Comparison of ENCODE assay signal across 8 mouse cellular contexts in genomic region chr4:127168211-127168913, GRCm38 (mm10). TPM values are rescaled to one million over a fixed set of nuclear protein-coding genes. Genes with fewer than 3 reads are reported as not detected.
DNase-seq lines count a peak whose midpoint lies in the region; ATAC-seq and TF ChIP-seq lines count a peak whose summit lies in the region.

No protein-coding gene starts in this region.

- H3K27ac ChIP-seq in ES-Bruce4 (ENCODE audit: insufficient read depth, low read length): no peak overlapping the region
- H3K27ac ChIP-seq in heart, embryonic 13.5 days (replicated peaks): no peak overlapping the region
- no peak overlapping the region for H3K27ac ChIP-seq in kidney, postnatal 0 days
- no peak overlapping the region for H3K27ac ChIP-seq in lung, embryonic 15.5 days
- peak overlapping the region; percentile 99 for H3K27ac ChIP-seq in olfactory bulb, adult 2 months (ENCODE audit: insufficient read depth, low read depth, low read length)

- no peak for TF ChIP-seq CTCF in ES-Bruce4 (IDR thresholded peaks at IDR 0.05; ENCODE audit: low read depth, low read length)
- TF ChIP-seq CTCF in kidney, postnatal 0 days (IDR thresholded peaks at IDR 0.05; ENCODE audit: low read depth): no peak
- no peak for TF ChIP-seq CTCF in olfactory bulb, adult 2 months (IDR thresholded peaks at IDR 0.05; ENCODE audit: insufficient read depth, low read depth, low read length)

- H3K4me1 ChIP-seq in ES-Bruce4 (ENCODE audit: control insufficient read depth, insufficient read depth, low read length): no peaks in the 10 kb centered on the region
- H3K4me1 ChIP-seq in heart, embryonic 13.5 days: peaks cover 16% of the 10 kb centered on the region
- H3K4me1 ChIP-seq in kidney, postnatal 0 days (replicated peaks; ENCODE audit: insufficient read depth, low read length): peaks cover 11% of the 10 kb centered on the region
- peaks cover 17% of the 10 kb centered on the region; the same call in 1 of the 2 replicates for H3K4me1 ChIP-seq in lung, embryonic 15.5 days
- H3K4me1 ChIP-seq in olfactory bulb, adult 2 months (ENCODE audit: control insufficient read depth, insufficient read depth, low read length): peaks cover 20% of the 10 kb centered on the region

- no peaks in the 10 kb centered on the region for H3K36me3 ChIP-seq in ES-Bruce4 (ENCODE audit: control insufficient read depth, insufficient read depth, low read length, poor library complexity, severe bottlenecking)
- no peaks in the 10 kb centered on the region for H3K36me3 ChIP-seq in heart, embryonic 13.5 days
- H3K36me3 ChIP-seq in kidney, postnatal 0 days (ENCODE audit: insufficient read depth, low read length): no peaks in the 10 kb centered on the region
- H3K36me3 ChIP-seq in lung, embryonic 15.5 days: no peaks in the 10 kb centered on the region

- peak; percentile 53; the same call in 1 of the 2 replicates for ATAC-seq in heart, embryonic 13.5 days (ENCODE audit: extremely low read depth, insufficient number of reproducible peaks, low FRiP score, low TSS enrichment)
- peak; percentile 38; the same call in 1 of the 2 replicates for ATAC-seq in kidney, postnatal 0 days (replicated peaks; ENCODE audit: low FRiP score, low read depth)
- peak; percentile 62 for ATAC-seq in lung, embryonic 15.5 days (ENCODE audit: borderline replicate concordance, extremely low read depth, low FRiP score, low TSS enrichment)

- no peaks in the 10 kb centered on the region for H3K27me3 ChIP-seq in ES-Bruce4 (ENCODE audit: control insufficient read depth, insufficient read depth, low read length, poor library complexity, severe bottlenecking)
- H3K27me3 ChIP-seq in heart, embryonic 13.5 days (replicated peaks): peaks cover 88% of the 10 kb centered on the region
- H3K27me3 ChIP-seq in kidney, postnatal 0 days (ENCODE audit: insufficient read depth, low read length): peaks cover 33% of the 10 kb centered on the region
- peaks cover 64% of the 10 kb centered on the region for H3K27me3 ChIP-seq in lung, embryonic 15.5 days

- WGBS in heart, embryonic 13.5 days: under 1% methylated on average over 39 of the region's 39 CpGs
- under 1% methylated on average over 39 of the region's 39 CpGs for WGBS in kidney, postnatal 0 days
- WGBS in lung, embryonic 15.5 days: under 1% methylated on average over 39 of the region's 39 CpGs
- under 1% methylated on average over 39 of the region's 39 CpGs for WGBS in olfactory bulb, adult 2 months

- peak overlapping the region; percentile 64 for H3K4me3 ChIP-seq in ES-Bruce4 (ENCODE audit: low read depth, low read length)
- peak overlapping the region; percentile 77 for H3K4me3 ChIP-seq in heart, embryonic 13.5 days
- peak overlapping the region; percentile 67 for H3K4me3 ChIP-seq in kidney, postnatal 0 days (replicated peaks; ENCODE audit: low read depth, low read length)
- H3K4me3 ChIP-seq in lung, embryonic 15.5 days: peak overlapping the region; percentile 70
- peak overlapping the region; percentile 93 for H3K4me3 ChIP-seq in olfactory bulb, adult 2 months (ENCODE audit: insufficient read depth, low read depth, low read length)

- DNase-seq in adrenal gland, adult (ENCODE audit: inconsistent age in 2 of 2, low spot score in 1 of 2): peak; percentile 42 to 83
- DNase-seq in embryo, embryonic 10 days (ENCODE audit: low spot score): peak; percentile 72
- peak; percentile 21 for DNase-seq in kidney, postnatal 0 days (ENCODE audit: low spot score)
- no peak for DNase-seq in c-Kit-positive CD71-positive TER-119-positive erythroid progenitor cells, embryonic 14.5 days (ENCODE audit: low spot score)

- H3K4me2 ChIP-seq in heart, embryonic 13.5 days: peak overlapping the region; percentile 100
- H3K4me2 ChIP-seq in kidney, postnatal 0 days (ENCODE audit: low read length): peak overlapping the region; percentile 100
- H3K4me2 ChIP-seq in lung, embryonic 15.5 days: peak overlapping the region; percentile 100

- H3K9me3 ChIP-seq in ES-Bruce4 (replicated peaks; ENCODE audit: control insufficient read depth, insufficient read depth, low read length, poor library complexity, severe bottlenecking): no peaks in the 10 kb centered on the region
- no peaks in the 10 kb centered on the region for H3K9me3 ChIP-seq in heart, embryonic 13.5 days
- H3K9me3 ChIP-seq in kidney, postnatal 0 days (replicated peaks; ENCODE audit: low read length): no peaks in the 10 kb centered on the region
- H3K9me3 ChIP-seq in lung, embryonic 15.5 days: no peaks in the 10 kb centered on the region

- peak overlapping the region; percentile 83 for H3K9ac ChIP-seq in ES-Bruce4 (ENCODE audit: low read depth, poor library complexity, severe bottlenecking)
- H3K9ac ChIP-seq in heart, embryonic 13.5 days: peak overlapping the region; percentile 80
- 0 out of 2 replicates have a peak overlapping the region, but pooled peaks have one; percentile 46 for H3K9ac ChIP-seq in kidney, postnatal 0 days (ENCODE audit: low read depth, low read length)
- H3K9ac ChIP-seq in lung, embryonic 15.5 days: peak overlapping the region; percentile 40

- no peak for TF ChIP-seq EP300 in ES-Bruce4 (IDR thresholded peaks at IDR 0.05; ENCODE audit: insufficient read depth, low read depth, low read length)

- no peak for TF ChIP-seq POLR2A in ES-Bruce4 (IDR thresholded peaks at IDR 0.05; ENCODE audit: insufficient read depth, low read length)
- 0 out of 2 replicates have a peak, but pooled peaks have one; percentile 11 for TF ChIP-seq POLR2A in olfactory bulb, adult 2 months (IDR thresholded peaks at IDR 0.05; ENCODE audit: insufficient read depth, low read depth, low read length)

RNA-seq across cellular contexts. Expression of gene Dlgap3, which starts 0.6 kb away (rescaled TPM):
- 7.4 and 9.5 TPM in 2 replicates for polyA plus RNA-seq in ES-Bruce4 (2011; ENCODE audit: insufficient read depth, insufficient read length, low read depth, missing spikeins)
- polyA plus RNA-seq in heart, embryonic 13.5 days (2015; fragmentation: Nextera tagmentation; extraction: Ambion mirVana): 0.45 and 0.57 TPM in 2 replicates
- 0.24 and 0.37 TPM in 2 replicates for polyA plus RNA-seq in kidney, postnatal 0 days (2015; fragmentation: Nextera tagmentation; extraction: Ambion mirVana)
- polyA plus RNA-seq in lung, embryonic 15.5 days (2015; fragmentation: Nextera tagmentation; extraction: Ambion mirVana): 0.75 and 0.77 TPM in 2 replicates
- polyA plus RNA-seq in olfactory bulb, adult 2 months (2012; ENCODE audit: insufficient read depth, insufficient read length, low replicate concordance, missing spikeins): not detected in 2 replicates

RNA-seq across cellular contexts. Expression of gene Tmem35b, which starts 44.9 kb away (rescaled TPM):
- 9.0 and 10.0 TPM in 2 replicates for polyA plus RNA-seq in ES-Bruce4 (2011; ENCODE audit: insufficient read depth, insufficient read length, low read depth, missing spikeins)
- 12.6 and 13.9 TPM in 2 replicates for polyA plus RNA-seq in heart, embryonic 13.5 days (2015; fragmentation: Nextera tagmentation; extraction: Ambion mirVana)
- 33.2 and 33.7 TPM in 2 replicates for polyA plus RNA-seq in kidney, postnatal 0 days (2015; fragmentation: Nextera tagmentation; extraction: Ambion mirVana)
- polyA plus RNA-seq in lung, embryonic 15.5 days (2015; fragmentation: Nextera tagmentation; extraction: Ambion mirVana): 18.8 and 21.3 TPM in 2 replicates
- not detected in 2 replicates for polyA plus RNA-seq in olfactory bulb, adult 2 months (2012; ENCODE audit: insufficient read depth, insufficient read length, low replicate concordance, missing spikeins)

Comparison
In these comparisons a context has a peak if more than half of its experiments do, and no peak if none do; other contexts are left out.
1. RNA of gene Tmem35b, which starts 44.9 kb away (polyA plus RNA-seq): 33.2 to 33.7 TPM in kidney, postnatal 0 days, 18.8 to 21.3 TPM in lung, embryonic 15.5 days, 12.6 to 13.9 TPM in heart, embryonic 13.5 days and 9.0 to 10.0 TPM in ES-Bruce4; not detected in olfactory bulb, adult 2 months; every median in the first group is over 10 times any median in the second.
2. Peak in every context shown above with its lines, with median percentiles within 50 percentile points of each other: H3K4me3 ChIP-seq, H3K9ac ChIP-seq, ATAC-seq and H3K4me2 ChIP-seq.